Mouse (Mus musculus) hindbrain, embryonic 16.5 days (tissue): ENCODE measurements around the gene Dis3l. TPM values are rescaled to one million over a fixed set of nuclear protein-coding genes. Genes with fewer than 3 reads are reported as not detected.

ENCODE experiments used
- ATAC-seq: fragments of 200-750 bp; cut with Nextera tagmentation; 2 replicates; pipeline ENCODE4 v1.8.0; 2017; ENCODE audit warnings: moderate TSS enrichment, moderate library complexity
- H3K27ac ChIP-seq: fragments of 300-500 bp; sonication (generic); 2 replicates; pipeline ENCODE4 v1.5.1; 2014; ENCODE audit warnings: low read depth, mild to moderate bottlenecking, control low read depth, low read length, moderate library complexity
- H3K27me3 ChIP-seq: fragments of 300-500 bp; sonication (generic); replicated peaks from 2 replicates; pipeline ENCODE4 v1.6.1; 2014; ENCODE audit warnings: low read length; ENCODE audit not compliant: control insufficient read depth, insufficient read depth
- H3K36me3 ChIP-seq: fragments of 300-500 bp; sonication (generic); 2 replicates; pipeline ENCODE4 v1.6.1; 2014; ENCODE audit warnings: mild to moderate bottlenecking, low read length, moderate library complexity, mixed read lengths; ENCODE audit not compliant: control insufficient read depth, insufficient read depth
- H3K4me1 ChIP-seq: fragments of 300-500 bp; sonication (generic); 2 replicates; pipeline ENCODE4 v1.6.1; 2014; ENCODE audit warnings: low read depth, low read length; ENCODE audit not compliant: control insufficient read depth, insufficient read depth
- H3K4me2 ChIP-seq: fragments of 300-500 bp; sonication (generic); 2 replicates; pipeline ENCODE4 v1.6.1; 2014; ENCODE audit warnings: mild to moderate bottlenecking, low read length, control low read depth, moderate library complexity
- H3K4me3 ChIP-seq: fragments of 300-500 bp; sonication (generic); 2 replicates; pipeline ENCODE4 v1.5.1; 2014; ENCODE audit warnings: mild to moderate bottlenecking, low read length, control low read depth, moderate library complexity
- H3K9ac ChIP-seq: fragments of 300-500 bp; sonication (generic); 2 replicates; pipeline ENCODE4 v1.6.1; 2014; ENCODE audit warnings: low read depth, mild to moderate bottlenecking, control low read depth, low read length, moderate library complexity
- H3K9me3 ChIP-seq: fragments of 300-500 bp; sonication (generic); 2 replicates; pipeline ENCODE4 v1.6.1; 2014; ENCODE audit warnings: mild to moderate bottlenecking, low read length, moderate library complexity; ENCODE audit not compliant: control insufficient read depth
- WGBS: fragments of 180-500 bp; shearing (Covaris S2); extraction: QIAGEN DNeasy Blood & Tissue Kit; methylation state at CpG from one replicate; pipeline ENCODE4 v1.1.7; 2014; 5-methylcytosine and 5-hydroxymethylcytosine counted together
- polyA plus RNA-seq: library from polyadenylated mRNA; unstranded; fragments of >200 nt; fragmentation: Nextera tagmentation; extraction: Ambion mirVana; gene quantifications from 2 replicates; pipeline ENCODE4 v1.2.1, GENCODE M21; 2015

Gene Dis3l
- polyA plus RNA-seq, result 20.0 and 22.7 TPM in 2 replicates

DNA sequence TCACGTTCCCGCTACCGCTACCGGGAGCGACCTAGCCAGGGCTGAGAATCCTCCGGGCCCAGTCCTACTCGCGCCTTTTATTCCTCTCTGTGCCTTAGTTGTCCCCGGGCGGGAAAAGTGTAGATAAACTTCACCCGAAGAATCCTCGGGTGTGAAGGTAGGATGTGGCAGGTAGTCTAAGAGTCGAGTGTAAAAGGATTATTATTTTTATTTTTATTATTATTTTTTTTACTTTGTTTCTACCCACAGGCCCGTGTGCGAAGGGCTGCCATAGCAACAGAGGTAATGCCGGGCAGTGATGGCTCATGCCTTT lies at the start of gene Dis3l:
Gene Dis3l (minus strand): TSS at position 35 of the 313 bp plus-strand sequence.
- WGBS, result 10% methylated on average over 16 of the region's 16 CpGs
- Histone ChIP-seq H3K36me3 (no peaks in the 10 kb centered on the region), H3K4me3 (peak within 1 kb of the TSS; percentile 60), H3K9me3 (no peaks in the 10 kb centered on the region), H3K9ac (peak within 1 kb of the TSS; percentile 98), H3K27ac (peak within 1 kb of the TSS; percentile 98), H3K4me2 (peak within 1 kb of the TSS; percentile 76), H3K27me3 (no peaks in the 10 kb centered on the region), H3K4me1 (peaks cover 6% of the 10 kb centered on the region)
- ATAC-seq, result no peak

DNA sequence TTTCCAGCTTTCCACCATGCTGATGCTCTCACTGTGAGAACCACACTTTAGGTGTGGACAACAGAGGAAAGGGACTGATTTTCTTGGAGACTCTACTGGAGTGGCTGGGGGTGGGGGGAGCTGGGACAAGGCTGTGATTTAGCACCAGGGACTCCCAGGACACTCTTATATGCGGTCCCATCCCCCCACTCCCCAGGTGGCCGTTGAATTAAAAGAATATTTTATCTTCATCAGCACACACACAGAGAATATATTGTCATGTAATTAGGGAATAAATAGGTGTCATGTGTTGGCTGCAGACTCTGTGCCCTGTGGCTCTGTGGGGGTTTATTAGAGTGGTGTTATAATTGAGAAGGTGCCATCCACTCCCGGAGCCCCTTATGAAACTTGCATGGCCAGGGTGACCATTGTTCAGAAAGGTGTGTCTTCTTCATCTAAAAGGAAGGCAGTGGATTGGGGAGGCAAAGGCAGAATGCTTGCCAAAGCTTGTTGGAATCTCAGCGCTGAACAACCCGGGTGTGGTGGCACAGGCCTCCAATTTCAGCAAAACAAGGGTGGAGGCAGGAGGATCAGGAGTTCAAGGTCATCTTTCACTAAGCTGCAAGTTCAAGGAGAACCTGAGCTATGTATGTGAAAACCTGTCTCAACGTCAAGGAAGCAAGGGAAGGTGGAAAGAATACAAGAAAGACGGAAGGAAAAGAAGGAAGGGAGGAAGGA lies 48.6 kb upstream of the Dis3l start:
- Histone ChIP-seq H3K27ac (no peak overlapping the region), H3K27me3 (peaks cover 6% of the 10 kb centered on the region), H3K9ac (no peak overlapping the region), H3K4me1 (peaks cover 19% of the 10 kb centered on the region), H3K36me3 (no peaks in the 10 kb centered on the region), H3K9me3 (no peaks in the 10 kb centered on the region), H3K4me2 (no peak overlapping the region), H3K4me3 (no peak overlapping the region)
- WGBS, result 62% methylated on average over 7 of the region's 7 CpGs
- no peak for ATAC-seq

DNA sequence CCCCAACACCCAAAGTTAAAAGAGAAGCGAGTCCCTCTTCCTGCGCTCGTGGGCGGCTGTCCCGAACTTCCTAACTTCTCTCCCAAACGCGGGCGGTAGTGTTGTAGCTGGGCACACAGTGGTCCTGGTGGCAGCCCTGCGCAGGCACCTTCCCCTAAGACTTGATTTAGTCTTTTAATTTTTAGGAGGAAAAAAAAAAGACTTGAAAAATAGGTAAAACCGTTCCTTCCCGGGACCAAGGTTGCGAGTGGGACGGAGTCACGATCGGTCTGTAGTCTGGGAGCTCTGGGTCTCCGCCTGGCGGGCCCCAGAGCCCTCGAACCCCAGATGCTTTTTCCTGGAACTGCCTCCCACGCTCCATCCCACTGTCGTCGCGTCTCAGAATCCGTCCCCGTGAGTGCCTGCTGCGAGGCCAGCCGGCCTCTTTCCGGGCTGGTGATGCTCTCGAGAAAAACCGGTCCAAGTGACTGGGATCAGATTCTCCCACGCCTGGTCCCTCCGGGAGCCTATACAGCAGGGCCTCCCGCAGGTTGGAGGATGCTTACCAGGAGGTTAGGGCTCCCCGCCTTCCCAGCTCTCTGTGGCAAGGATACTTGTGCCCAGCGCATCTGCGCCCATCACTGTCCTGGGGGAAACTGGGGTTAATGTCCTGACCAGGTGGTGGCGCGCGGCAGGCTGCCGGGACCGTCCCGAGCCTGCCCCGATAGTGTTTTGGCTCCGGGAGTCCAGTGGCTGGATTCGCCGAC lies 45.6 kb upstream of the Dis3l start:
- WGBS, result under 1% methylated on average over 45 of the region's 45 CpGs
- H3K9me3 ChIP-seq, result no peaks in the 10 kb centered on the region
- peak overlapping the region; percentile 62 for H3K4me3 ChIP-seq
- peak overlapping the region; percentile 73 for H3K9ac ChIP-seq
- peaks cover 14% of the 10 kb centered on the region for H3K27me3 ChIP-seq
- H3K27ac ChIP-seq, result no peak overlapping the region
- ATAC-seq, result 0 out of 2 replicates have a peak, but pooled peaks have one; percentile 19
- H3K4me2 ChIP-seq, result peak overlapping the region; percentile 99
- peaks cover 26% of the 10 kb centered on the region for H3K4me1 ChIP-seq
- no peaks in the 10 kb centered on the region for H3K36me3 ChIP-seq

DNA sequence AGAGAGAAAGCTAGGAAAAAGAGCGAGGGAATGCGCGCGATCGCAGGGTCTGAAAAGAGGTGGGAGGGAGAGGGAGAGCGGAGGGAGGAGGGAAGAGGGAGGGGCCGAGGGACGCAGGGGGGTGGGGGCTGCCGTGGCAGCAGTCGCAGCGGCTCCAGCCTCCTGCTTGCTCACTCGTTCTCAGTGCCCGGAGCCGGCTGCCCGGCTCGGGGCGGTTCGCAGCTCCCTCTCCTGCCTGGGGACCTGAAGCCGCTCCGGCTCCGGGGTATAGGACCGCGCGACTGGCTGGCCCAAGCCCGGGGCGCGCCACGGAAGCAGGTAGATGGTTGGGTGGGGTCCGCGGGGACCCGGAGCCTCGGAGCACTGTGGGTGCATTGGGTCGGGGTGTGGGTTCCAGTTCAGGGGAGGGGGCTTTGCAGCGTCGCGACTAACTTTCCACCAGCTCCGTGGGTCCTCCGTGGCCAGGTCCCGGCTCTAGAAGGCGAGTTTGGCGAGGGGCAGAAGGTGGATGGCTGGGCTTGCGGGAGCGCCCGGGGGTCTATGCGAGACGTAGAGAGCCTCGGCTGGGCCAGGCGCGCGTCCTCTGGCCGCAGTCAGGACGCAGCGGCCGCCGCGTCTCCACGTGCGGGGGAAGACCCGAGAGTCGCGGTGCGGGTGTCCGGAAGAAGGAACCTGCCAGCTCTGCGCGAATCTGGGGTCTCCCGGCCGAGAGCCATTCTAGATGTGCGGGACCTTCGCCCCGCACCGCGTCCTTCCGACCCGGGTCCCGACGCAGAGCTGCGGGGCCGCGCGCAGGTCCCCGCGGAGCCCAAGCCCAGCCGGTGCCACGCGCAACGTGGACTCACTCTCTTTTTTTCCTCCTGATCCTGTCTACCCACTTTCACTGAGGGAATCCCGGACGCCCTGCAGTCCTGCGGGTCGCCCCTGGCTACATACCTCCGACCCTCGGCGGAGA lies 44.7 kb upstream of the Dis3l start, which contains the start of gene Megf11:
Gene Megf11 (plus strand): TSS at position 116 of the 955 bp plus-strand sequence.
- Histone ChIP-seq H3K4me2 (peak within 1 kb of the TSS; percentile 99), H3K4me3 (peak within 1 kb of the TSS; percentile 62), H3K9ac (peak within 1 kb of the TSS; percentile 73), H3K9me3 (no peaks in the 10 kb centered on the region), H3K4me1 (peaks cover 26% of the 10 kb centered on the region), H3K27ac (no peak within 1 kb of the TSS), H3K36me3 (no peaks in the 10 kb centered on the region), H3K27me3 (peaks cover 14% of the 10 kb centered on the region)
- whole genome bisulfite sequencing, result under 1% methylated on average over 83 of the region's 93 CpGs
- ATAC-seq, result peak; percentile 75

DNA sequence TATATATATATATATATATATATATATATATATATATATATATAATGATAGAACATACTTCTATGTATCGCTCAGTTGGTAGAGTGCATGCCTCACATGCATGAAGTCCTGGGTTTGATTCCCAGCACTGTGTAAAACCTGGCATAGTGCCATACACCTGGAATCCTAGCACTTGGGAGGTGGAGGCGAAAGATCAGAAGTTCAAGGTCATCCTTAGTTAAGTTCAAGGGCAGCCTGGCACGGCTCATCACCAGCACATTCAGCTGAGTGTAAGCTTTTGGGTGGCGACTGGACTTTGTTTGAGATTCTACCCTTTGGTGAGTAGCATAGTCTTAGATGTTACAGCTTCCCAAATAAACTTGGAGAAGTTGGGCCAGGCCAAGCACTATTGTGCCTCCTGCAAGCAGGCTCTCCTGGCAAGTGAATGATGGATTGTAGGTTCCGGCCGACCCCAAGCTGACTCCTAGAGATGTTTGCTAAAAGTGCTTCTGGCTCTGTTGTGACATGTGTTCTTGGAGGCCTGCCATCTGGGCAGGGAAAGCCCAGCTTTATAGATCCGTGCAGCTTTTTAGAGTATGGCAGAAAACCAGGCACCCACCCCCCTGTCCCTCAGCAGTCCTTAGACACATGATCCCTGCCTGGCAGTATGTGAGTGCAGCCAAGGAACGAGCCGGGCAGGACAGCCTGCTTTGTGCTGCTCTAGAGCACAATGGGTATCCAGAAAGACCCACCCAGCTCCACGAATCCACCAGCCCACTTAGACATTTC lies 42.1 kb upstream of the Dis3l start:
- Histone ChIP-seq H3K9ac (no peak overlapping the region), H3K27ac (no peak overlapping the region), H3K4me2 (no peak overlapping the region), H3K27me3 (peaks cover 14% of the 10 kb centered on the region), H3K9me3 (no peaks in the 10 kb centered on the region), H3K36me3 (no peaks in the 10 kb centered on the region), H3K4me1 (peaks cover 26% of the 10 kb centered on the region), H3K4me3 (no peak overlapping the region)
- ATAC-seq, result peak; percentile 53; the same call in 1 of the 2 replicates
- 48% methylated on average over 10 of the region's 10 CpGs for WGBS

DNA sequence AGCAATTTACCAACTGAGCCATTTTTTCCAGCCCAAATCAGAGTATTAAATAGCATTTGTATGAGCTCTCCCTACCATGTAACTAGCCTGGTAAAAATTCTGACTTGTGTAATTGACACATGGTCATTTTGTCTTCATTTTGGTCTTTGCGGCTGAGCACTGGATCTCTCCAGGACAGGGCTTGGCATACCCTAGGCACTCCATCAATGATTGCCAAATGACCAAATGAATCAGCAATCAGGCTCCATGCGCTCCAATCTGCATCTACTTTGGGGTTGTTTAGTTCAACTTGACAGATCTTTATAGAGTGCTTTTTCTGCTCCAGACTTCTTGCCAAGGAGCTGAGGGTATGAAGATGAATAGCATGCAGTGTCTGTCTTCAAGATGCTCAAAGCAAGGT lies 35.3 kb upstream of the Dis3l start:
- no peak overlapping the region for H3K27ac ChIP-seq

DNA sequence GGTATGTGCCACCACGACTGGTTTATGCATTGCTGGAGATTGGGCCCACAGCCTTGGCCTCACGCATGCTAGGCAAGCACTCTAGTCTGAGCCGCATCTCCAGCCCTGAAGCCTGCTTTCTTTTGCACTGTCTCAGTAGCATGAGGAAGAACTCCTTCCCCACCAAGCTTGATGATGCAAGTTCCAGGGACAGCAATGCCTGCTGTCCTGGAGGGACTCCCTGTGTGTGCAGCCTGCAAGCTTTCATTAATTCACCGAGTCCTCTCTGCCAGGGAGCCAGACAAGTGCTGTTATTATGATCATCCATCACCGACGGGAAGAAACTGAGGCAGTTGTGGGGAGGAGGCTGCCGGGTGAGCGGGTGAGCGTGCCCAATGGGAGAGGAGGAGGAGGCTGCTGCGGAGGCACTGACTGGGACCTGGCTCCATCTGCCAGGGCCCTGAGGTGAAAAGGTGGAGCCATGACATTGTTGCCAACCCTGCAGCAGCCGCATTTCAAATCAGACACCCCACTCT lies 30.3 kb upstream of the Dis3l start:
- Histone ChIP-seq H3K4me3 (no peak overlapping the region), H3K36me3 (no peaks in the 10 kb centered on the region), H3K4me1 (peaks cover 3% of the 10 kb centered on the region; the same call in 1 of the 2 replicates), H3K27ac (no peak overlapping the region), H3K4me2 (no peak overlapping the region), H3K9ac (no peak overlapping the region), H3K27me3 (no peaks in the 10 kb centered on the region), H3K9me3 (no peaks in the 10 kb centered on the region)
- 27% methylated on average over 11 of the region's 11 CpGs for WGBS
- no peak for ATAC-seq

More for the DNA sequence above, 35.3 kb upstream of the Dis3l start:
- Histone ChIP-seq H3K27me3 (no peaks in the 10 kb centered on the region), H3K4me2 (no peak overlapping the region), H3K4me1 (peaks cover 2% of the 10 kb centered on the region; the same call in 1 of the 2 replicates), H3K4me3 (no peak overlapping the region), H3K36me3 (no peaks in the 10 kb centered on the region), H3K9me3 (no peaks in the 10 kb centered on the region), H3K9ac (no peak overlapping the region)
- 78% methylated on average over 2 of the region's 2 CpGs for WGBS
- no peak for ATAC-seq

DNA sequence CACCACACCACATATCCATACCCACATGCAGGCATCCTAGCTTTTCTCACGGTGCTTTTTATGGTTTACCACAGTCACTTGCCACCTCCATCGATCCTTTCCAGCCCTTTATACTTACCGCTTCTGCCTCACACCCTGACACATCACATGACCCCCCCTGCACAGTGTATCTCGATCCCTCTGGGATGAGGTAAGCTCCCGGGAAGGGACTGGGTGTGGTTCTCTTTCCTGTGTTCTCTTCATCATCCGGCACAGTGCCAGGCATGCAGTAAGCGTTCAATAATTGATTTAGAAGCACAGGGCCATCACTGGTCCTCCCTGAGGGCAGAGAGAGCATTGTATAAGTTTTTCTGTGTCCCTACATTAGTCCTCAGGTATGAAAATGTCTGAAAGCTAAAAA lies 28.8 kb upstream of the Dis3l start:
- 60% methylated on average over 7 of the region's 7 CpGs for WGBS
- no peaks in the 10 kb centered on the region for H3K9me3 ChIP-seq
- peaks cover 3% of the 10 kb centered on the region; the same call in 1 of the 2 replicates for H3K4me1 ChIP-seq
- no peak overlapping the region for H3K4me2 ChIP-seq
- ATAC-seq, result no peak
- no peaks in the 10 kb centered on the region for H3K36me3 ChIP-seq
- H3K27ac ChIP-seq, result no peak overlapping the region
- H3K4me3 ChIP-seq, result no peak overlapping the region
- H3K27me3 ChIP-seq, result no peaks in the 10 kb centered on the region
- no peak overlapping the region for H3K9ac ChIP-seq
